Mouse (Mus musculus): ENCODE results near the gene Pde4d.

DNA sequence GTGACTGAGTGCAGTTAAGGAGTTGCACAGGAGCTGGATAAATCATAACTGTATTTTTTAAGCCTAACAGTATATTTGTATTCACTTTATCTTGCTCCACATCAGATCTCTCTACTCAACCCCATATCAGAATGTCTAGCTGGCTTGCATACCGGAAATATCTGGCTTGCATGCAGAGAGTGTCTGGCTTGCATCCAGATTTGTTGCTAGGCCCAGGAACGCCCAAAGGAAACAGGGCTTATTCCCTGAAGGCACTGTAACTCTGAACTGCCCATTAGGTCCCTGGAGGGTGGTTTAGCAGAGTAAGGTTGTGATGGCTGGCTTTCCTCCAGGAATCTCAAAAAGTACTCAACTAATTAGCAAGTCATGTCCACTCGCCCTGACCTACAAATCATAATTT is 464.9 kb downstream of the Pde4d start:
- TF ChIP-seq CTCF (IDR thresholded peaks at IDR 0.05; ENCODE audit: low read depth) = no peak
- no peak for TF ChIP-seq EP300 (optimal IDR thresholded peaks at IDR 0.05)

All from stomach, postnatal 0 days (tissue).